Mouse (Mus musculus) lung, postnatal 0 days (tissue): ENCODE data around the gene Cfd.
A peak's percentile ranks its signal among the peaks of the same experiment; 100 is the strongest.

Experiments used
- CTCF ChIP-seq: IDR thresholded peaks from 2 replicates; pipeline ENCODE4 v1.5.1; 2016; ENCODE audit warnings: antibody characterized with exemption, mild to moderate bottlenecking
- EP300 ChIP-seq: IDR thresholded peaks from 2 replicates; pipeline ENCODE4 v1.6.1; 2016; ENCODE audit warnings: antibody characterized with exemption, mild to moderate bottlenecking, control low read depth

DNA sequence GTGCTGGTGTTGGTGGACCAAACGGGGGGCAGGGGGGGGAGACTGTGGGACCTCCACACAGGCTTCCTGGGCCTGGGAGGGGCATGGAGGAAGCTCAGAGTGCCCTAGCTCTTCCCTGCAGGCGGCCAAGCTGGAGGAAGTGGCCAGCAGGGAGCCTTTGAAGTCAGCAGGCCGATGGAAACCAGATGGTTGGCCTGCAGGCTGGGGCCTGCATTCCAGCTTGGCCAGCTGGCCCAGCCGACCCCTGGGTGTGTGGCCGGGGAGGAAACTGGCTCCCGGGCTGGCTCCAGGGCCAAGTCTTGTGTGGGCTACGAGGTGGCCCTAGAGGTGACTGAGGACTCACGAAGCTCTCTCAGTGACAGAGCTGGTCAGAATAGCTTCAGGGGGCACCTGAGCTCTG lies 42.1 kb downstream of the Cfd start:
- peak; percentile 40 for TF ChIP-seq CTCF
- 0 out of 2 replicates have a peak, but pooled peaks have one; percentile 29 for TF ChIP-seq EP300
